Mouse (Mus musculus) hematopoietic stem cell, adult 5-6 weeks (primary cell): ENCODE data around the gene Tlr6. TPM values are rescaled to one million over a fixed set of nuclear protein-coding genes. Genes with fewer than 3 reads are reported as not detected.
A peak's percentile ranks its signal among the peaks of the same experiment; 100 is the strongest.

Source experiments
- ATAC-seq, 2 experiments: fragments of 125-278 bp in 1 of 2; replicated peaks in 1 of 2; 2 replicates each; pipeline ENCODE4 v1.8.0; 2016 to 2017; ENCODE audit warnings: inconsistent platforms in 2 of 2, mild to moderate bottlenecking in 2 of 2, moderate number of reproducible peaks in 2 of 2, low read depth in 1 of 2, moderate TSS enrichment in 1 of 2; ENCODE audit not compliant: low FRiP score in 2 of 2, poor library complexity in 2 of 2, severe bottlenecking in 2 of 2, insufficient read depth in 1 of 2, low TSS enrichment in 1 of 2
- total RNA-seq: library from RNA; stranded (forward); fragments of 172-1452, 232-1000 nt; gene quantifications from 2 replicates; pipeline ENCODE4 v1.2.3, GENCODE M21; 2017

The Tlr6 gene
- total RNA-seq: 2.1 and 28.4 TPM in 2 replicates

DNA sequence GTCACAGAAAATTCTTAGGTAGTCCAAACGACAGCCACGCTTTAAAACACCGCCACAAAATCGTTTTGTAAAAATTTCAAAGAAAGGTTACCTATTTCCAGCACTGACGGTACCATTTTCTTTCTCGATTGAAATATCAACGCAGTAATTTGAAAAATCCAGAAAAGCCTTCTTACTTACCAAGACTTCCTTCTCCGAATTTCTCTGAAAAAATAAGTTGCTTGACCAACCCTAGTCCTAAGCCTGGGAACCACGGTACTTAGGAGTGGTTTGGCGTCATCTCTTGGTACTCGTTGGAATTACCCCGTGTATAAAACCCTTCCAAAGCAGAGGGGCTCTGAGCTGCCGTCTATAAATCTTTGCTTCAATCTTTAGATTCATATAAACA is at the start of gene Tlr6:
Gene Tlr6 (minus strand): TSS at position 255 of the 388 bp plus-strand sequence.
- ATAC-seq: peak; percentile 29 to 33; a peak in 1 of 4 replicates

GRCm38 (mm10) chr5:65006011-65006491 is 46.2 kb upstream of the Tlr6 start:
- ATAC-seq: no peak

GRCm38 (mm10) chr5:65005251-65005650 is 45.4 kb upstream of the Tlr6 start:
- ATAC-seq: no peak

GRCm38 (mm10) chr5:65003946-65004535 is 44.1 kb upstream of the Tlr6 start:
- no peak for ATAC-seq

- peak in 1 of 2 experiments; percentile 49; a peak in 1 of 4 replicates for ATAC-seq
These were observed 43.3 kb upstream of the Tlr6 start for GRCm38 (mm10) chr5:65002940-65003824.

DNA sequence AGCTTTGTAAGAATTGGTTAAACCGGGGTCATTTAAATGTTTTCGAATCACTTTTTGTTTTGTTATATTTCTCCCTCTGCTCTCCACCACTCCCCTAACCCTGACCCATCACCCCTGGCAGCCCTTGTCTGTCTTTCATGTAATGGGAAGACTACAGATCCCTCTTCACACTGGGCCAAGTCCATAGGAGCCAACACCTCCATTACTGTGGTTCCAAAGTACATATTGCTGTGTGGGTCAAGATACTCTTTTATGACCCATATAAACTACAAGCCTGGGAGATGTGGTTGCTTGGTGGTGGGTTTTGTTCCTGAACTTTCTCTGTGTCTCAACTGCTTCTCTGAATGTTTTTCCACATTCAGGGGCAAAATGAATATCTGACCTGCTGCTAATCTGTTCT is 35.5 kb upstream of the Tlr6 start:
- no peak for ATAC-seq

- ATAC-seq: no peak
These were observed 32.6 kb upstream of the Tlr6 start for GRCm38 (mm10) chr5:64992540-64992939.

- peak; percentile 65 for ATAC-seq
These were observed 30.0 kb upstream of the Tlr6 start for GRCm38 (mm10) chr5:64989940-64990339.

GRCm38 (mm10) chr5:64985971-64986370 is 26.1 kb upstream of the Tlr6 start:
- no peak for ATAC-seq

GRCm38 (mm10) chr5:64977128-64977527 is 17.2 kb upstream of the Tlr6 start:
- no peak for ATAC-seq

- ATAC-seq: no peak
These were observed 15.2 kb upstream of the Tlr6 start for GRCm38 (mm10) chr5:64975121-64975520.

GRCm38 (mm10) chr5:64969861-64970771 is 10.2 kb upstream of the Tlr6 start, which contains the start of gene Fam114a1:
TSS of gene Fam114a1 (plus strand) at chr5:64970071.
- peak; percentile 77 to 82 for ATAC-seq

DNA sequence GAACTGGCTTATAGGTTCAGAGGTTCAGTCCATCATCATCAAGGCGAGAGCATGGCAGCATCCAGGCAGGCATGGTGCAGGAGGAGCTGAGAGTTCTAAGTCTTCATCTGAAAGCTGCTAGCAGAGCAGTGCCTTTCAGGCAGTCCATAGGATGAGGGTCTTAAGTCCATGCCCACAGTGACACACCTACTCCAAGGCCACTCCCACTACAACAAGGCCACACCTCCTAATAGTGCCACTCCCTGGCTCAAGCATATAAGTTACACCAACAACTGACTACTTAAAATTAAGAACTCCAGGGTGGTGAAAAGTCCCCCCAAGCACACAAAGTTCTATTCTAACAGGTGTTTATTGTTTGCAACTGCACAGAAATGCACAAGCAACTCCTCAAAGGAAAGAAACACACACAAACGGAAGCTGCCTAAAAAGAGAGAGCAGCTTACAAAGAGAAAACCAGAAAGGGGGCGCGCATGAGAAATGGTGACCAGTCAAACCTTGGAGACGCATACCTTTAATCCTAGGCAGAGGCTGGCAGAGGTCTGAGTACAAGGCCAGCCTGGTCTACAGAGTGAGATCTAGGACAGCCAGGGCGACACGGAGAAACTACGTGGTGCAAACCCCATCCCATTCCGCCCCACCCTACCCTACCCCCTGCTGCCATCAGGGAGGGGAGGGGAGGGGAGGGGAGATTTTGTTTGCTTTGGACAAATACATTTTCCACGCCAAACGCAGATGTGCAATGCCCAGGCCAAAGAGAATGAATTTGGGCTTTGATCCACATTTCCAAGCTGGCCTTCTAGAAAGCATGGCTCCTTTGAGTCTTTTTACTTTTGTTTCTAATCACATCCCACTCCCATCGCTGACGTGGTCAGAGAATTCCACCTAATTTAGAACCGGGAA is 9.3 kb upstream of the Tlr6 start:
- ATAC-seq: peak; percentile 23 to 54; a peak in 2 of 4 replicates

GRCm38 (mm10) chr5:64963735-64964134 is 3.8 kb upstream of the Tlr6 start:
- ATAC-seq: no peak

GRCm38 (mm10) chr5:64963271-64963670 is 3.4 kb upstream of the Tlr6 start:
- no peak for ATAC-seq

DNA sequence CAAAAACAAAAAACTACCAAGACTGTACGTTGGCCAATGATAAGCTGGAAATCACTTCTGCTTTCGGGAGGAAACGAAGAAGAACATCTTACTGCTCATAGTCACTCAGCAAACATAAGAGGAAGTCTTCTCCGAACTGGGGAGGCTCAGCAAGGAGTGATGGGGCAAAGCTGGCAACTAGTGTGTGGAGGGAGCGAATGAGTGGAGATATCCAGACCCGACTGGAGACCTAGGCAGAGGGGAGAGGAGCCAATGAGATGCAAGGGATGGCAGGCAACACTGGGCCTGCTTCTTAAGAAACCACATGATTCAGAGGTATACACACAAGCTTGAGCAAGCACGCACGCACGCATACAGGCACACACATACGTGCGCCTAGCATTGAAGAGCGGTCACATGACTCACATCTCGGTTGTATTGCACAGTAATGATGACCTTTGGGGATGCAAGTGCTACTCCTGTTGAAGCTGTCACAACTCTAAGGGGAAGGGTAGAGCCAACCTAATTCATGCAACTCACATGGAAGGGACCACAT is 1.0 kb upstream of the Tlr6 start:
- peak; percentile 68 to 81 for ATAC-seq
